Mouse (Mus musculus) CH12.LX (cell line): ENCODE results near the gene Cd300ld3.
"Not testable (repeated sequence)": the region's sequence is repeated elsewhere in the genome, so short reads cannot be mapped to it uniquely, and the experiment has no call there.

Experiments
- CTCF ChIP-seq, 2 experiments: IDR thresholded peaks in 1 of 2; conservative IDR thresholded peaks in 1 of 2; 2 replicates each; pipeline ENCODE4 v1.5.1; 2011 to 2012; ENCODE audit warnings: low read depth in 2 of 2, low read length in 2 of 2, improper control_type of control experiment in 1 of 2, inconsistent platforms in 1 of 2, mild to moderate bottlenecking in 1 of 2, moderate library complexity in 1 of 2
- E2F4 ChIP-seq: IDR thresholded peaks from 2 replicates; pipeline ENCODE4 v1.6.1; 2011; ENCODE audit warnings: low read depth, low read length, improper control_type of control experiment; ENCODE audit not compliant: insufficient replicate concordance
- MAX ChIP-seq: IDR thresholded peaks from 2 replicates; pipeline ENCODE4 v1.6.1; 2011; ENCODE audit warnings: low read length, improper control_type of control experiment
- MYC ChIP-seq: IDR thresholded peaks from 2 replicates; pipeline ENCODE4 v1.6.1; 2011; ENCODE audit warnings: low read depth, mild to moderate bottlenecking, improper control_type of control experiment, low read length

DNA sequence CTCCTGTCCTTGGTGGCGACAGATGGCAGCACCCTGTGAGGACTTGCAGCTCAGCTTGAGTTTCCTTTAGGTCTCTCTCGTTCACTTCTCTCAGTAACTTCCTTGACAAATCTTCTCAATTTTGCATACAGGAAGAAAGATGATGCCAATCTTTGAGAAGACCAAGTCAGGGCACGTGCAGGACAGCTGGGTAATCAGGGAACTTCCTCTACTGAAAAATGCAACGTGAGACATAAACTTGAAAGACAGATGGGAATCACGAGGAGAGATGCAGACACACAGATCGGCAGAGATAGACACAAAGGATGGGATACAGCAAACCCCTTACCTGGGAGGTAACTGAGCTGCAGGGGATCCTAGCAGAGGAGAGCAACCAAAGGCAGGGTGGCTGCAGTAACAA is 21.3 kb downstream of the Cd300ld3 start, which contains the start of gene Cd300ld4:
- TF ChIP-seq CTCF (conservative IDR thresholded peaks at IDR 0.05 in 1 of 2, IDR thresholded peaks at IDR 0.05 in 1 of 2; ENCODE audit: low read depth in 2 of 2, low read length in 2 of 2); MAX; MYC; E2F4: not testable (repeated sequence)
